Mouse (Mus musculus) embryonic facial prominence, embryonic 13.5 days (tissue): ENCODE measurements around the gene Trmt2a. TPM values are rescaled to one million over a fixed set of nuclear protein-coding genes. Genes with fewer than 3 reads are reported as not detected.

Experiments
- microRNA counts: library from miRNA; unstranded; fragments of <30 nt; microRNA quantifications from one replicate; lab custom pipeline; 2016
- microRNA-seq: library from miRNA; unstranded; fragments of <30 nt; microRNA quantifications from one replicate; pipeline ENCODE4, GENCODE M21; 2016
- polyA plus RNA-seq: library from polyadenylated mRNA; unstranded; fragments of >200 nt; fragmentation: Nextera tagmentation; extraction: Ambion mirVana; gene quantifications from 2 replicates; pipeline ENCODE4 v1.2.1, GENCODE M21; 2015

The Trmt2a gene
- polyA plus RNA-seq, 1 experiment from 2014 or later = 110 TPM

MicroRNA genes within 50 kb of the gene (microRNA counts, 519-probe panel; counts per million panel counts)
- microRNA mmu-miR-1306 (lab: Ali Mortazavi, UCI) = 2,344 counts per million, percentile 58 among the panel's probes with 10 or more counts

Small RNA genes lying within 50 kb of the gene (microRNA-seq; reads per million reads assigned to microRNA genes)
- gene Gm24572 (2.6 reads per million, percentile 9 among the genes with 10 or more reads in this experiment), gene Mir1306 (247 reads per million, percentile 65 among the genes with 10 or more reads in this experiment)

Other genes starting within 250 kb of the Trmt2a start
- 118 and 123 TPM in 2 replicates for gene Dgcr6, start 195.8 kb upstream of the Trmt2a start, polyA plus RNA-seq
- 8.2 and 10.5 TPM in 2 replicates for gene Prodh, start 158.5 kb upstream of the Trmt2a start, polyA plus RNA-seq
- gene Rtn4r, start 121.0 kb upstream of the Trmt2a start, polyA plus RNA-seq = 5.6 and 6.3 TPM in 2 replicates
- not detected in 2 replicates for gene Ccdc188, start 30.8 kb upstream of the Trmt2a start, polyA plus RNA-seq
- 13.9 and 18.1 TPM in 2 replicates for gene Zdhhc8, start 13.5 kb upstream of the Trmt2a start, polyA plus RNA-seq
- 608 and 686 TPM in 2 replicates for gene Ranbp1, start 53 bp downstream of the Trmt2a start, polyA plus RNA-seq
- 0.59 and 3.0 TPM in 2 replicates for gene Gm49776, start 9.6 kb downstream of the Trmt2a start, polyA plus RNA-seq
- gene Dgcr8, start 40.6 kb downstream of the Trmt2a start, polyA plus RNA-seq = 38.6 and 39.9 TPM in 2 replicates
- gene Tango2, start 99.4 kb downstream of the Trmt2a start, polyA plus RNA-seq = 27.6 and 30.6 TPM in 2 replicates
- 30.8 and 33.6 TPM in 2 replicates for gene Arvcf, start 99.5 kb downstream of the Trmt2a start, polyA plus RNA-seq
- gene Txnrd2, start 177.7 kb downstream of the Trmt2a start, polyA plus RNA-seq = 14.9 and 17.7 TPM in 2 replicates
- 73.9 and 78.8 TPM in 2 replicates for gene Comt, start 178.2 kb downstream of the Trmt2a start, polyA plus RNA-seq